Mouse (Mus musculus) bone marrow, adult 2 months (tissue): ENCODE results near the gene Polr2j. TPM values are rescaled to one million over a fixed set of nuclear protein-coding genes. Genes with fewer than 3 reads are reported as not detected.

Experiments
- H3K27ac ChIP-seq: fragments of 200-500 bp; 2 replicates; pipeline ENCODE4 v1.5.1; 2012; ENCODE audit warnings: low read depth, mild to moderate bottlenecking, control low read depth, inconsistent platforms, low read length; ENCODE audit not compliant: control insufficient read depth, poor library complexity, insufficient read depth
- H3K4me1 ChIP-seq: fragments of 200-500 bp; 2 replicates; pipeline ENCODE4 v1.6.1; 2011; ENCODE audit warnings: low read length; ENCODE audit not compliant: control insufficient read depth, insufficient read depth
- H3K4me3 ChIP-seq: fragments of 200-500 bp; replicated peaks from 2 replicates; pipeline ENCODE3; 2011; ENCODE audit warnings: mild to moderate bottlenecking, low read depth, low read length, control low read depth; ENCODE audit not compliant: control insufficient read depth
- CTCF ChIP-seq: fragments of 200-500 bp; IDR thresholded peaks from 2 replicates; pipeline ENCODE4 v1.5.1; 2011; ENCODE audit warnings: low read length, control low read depth; ENCODE audit not compliant: control insufficient read depth, insufficient read depth
- POLR2A ChIP-seq: fragments of 200-500 bp; IDR thresholded peaks from 2 replicates; pipeline ENCODE4 v1.6.1; 2011; ENCODE audit warnings: low read depth, mild to moderate bottlenecking, control low read depth, low read length, borderline replicate concordance; ENCODE audit not compliant: control insufficient read depth
- WGBS: fragments of 180-500 bp; shearing (Covaris S2); methylation state at CpG from one replicate; pipeline ENCODE4 v1.1.7; 2018; 5-methylcytosine and 5-hydroxymethylcytosine counted together
- polyA plus RNA-seq: library from polyadenylated mRNA; stranded (reverse); fragments of >200 nt; gene quantifications from 2 replicates; pipeline ENCODE4 v1.2.4, GENCODE M21; 2011; ENCODE audit warnings: low replicate concordance; ENCODE audit not compliant: missing spikeins, insufficient read depth, insufficient read length

The Polr2j gene
- polyA plus RNA-seq, 1 experiment = 82.1 TPM

DNA sequence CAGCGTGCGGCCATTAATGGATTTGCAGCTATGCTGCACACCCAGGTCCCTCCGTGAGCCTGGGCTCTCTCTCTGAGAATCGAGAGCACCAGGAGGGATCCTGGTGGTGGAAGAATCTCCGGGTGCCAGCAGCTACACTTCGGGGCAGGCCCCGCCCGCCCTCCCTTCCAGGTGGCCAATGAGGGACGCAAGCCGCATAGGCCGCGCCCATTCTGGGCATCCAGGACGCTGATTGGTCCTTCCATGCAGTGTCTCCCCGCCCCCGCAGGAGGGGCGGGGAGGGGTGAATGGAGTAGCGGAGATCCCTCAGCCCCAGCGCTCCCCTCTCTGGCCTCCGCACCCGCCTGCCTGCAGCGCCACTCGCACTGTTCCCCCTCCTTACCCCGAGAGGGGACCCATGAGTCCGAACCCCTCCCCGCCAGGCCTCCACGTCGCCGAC, 32.7 kb upstream of the Polr2j start, which contains the start of gene Rasa4:
Gene Rasa4, plus strand, starts transcription at position 248 of the 439 bp plus-strand sequence.
- TF ChIP-seq CTCF (0 out of 2 replicates have a peak, but pooled peaks have one; percentile 3), POLR2A (peak; percentile 54; the same call in 1 of the 2 replicates)
- Histone ChIP-seq H3K4me1 (no peaks in the 10 kb centered on the region; the same call in 1 of the 2 replicates), H3K27ac (peak within 1 kb of the TSS; percentile 31), H3K4me3 (peak within 1 kb of the TSS; percentile 74)
- whole genome bisulfite sequencing = 0% methylated on average over 28 of the region's 28 CpGs

DNA sequence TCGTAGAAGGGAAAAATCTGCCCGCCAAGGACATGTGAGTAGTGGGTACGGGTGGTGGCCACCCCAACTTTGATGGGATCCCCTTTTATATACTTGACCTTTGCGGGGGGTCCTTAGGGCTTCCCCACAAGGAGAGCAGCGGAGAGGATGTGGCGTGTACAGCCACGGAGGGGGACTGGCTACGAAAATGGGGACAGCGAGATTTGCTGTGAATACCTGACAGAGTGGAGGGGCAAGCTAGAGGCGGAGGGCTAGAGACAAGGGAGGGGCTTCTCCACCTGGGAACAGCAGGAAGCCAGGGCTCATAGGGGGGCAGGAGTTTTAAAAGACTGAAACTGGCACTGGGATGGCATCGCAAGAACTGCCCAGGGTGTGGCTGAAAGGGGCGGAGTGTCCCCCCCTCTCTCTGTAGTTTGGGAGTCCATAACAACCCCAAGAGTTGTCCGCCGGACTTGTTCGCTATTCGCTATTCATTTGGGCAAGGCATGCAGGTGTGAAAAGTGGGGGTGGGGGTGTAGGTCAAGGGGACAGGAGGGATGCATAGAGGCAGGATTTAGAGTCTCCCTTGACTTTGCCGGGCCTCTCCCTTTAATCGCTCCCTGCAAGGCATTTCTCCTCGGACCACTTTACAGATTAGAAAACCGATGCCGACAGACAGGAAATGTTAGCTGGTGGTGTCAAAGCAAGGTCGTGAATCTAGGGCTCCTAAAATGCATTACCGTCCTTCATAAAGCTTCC, 32.1 kb upstream of the Polr2j start:
- under 1% methylated on average over 23 of the region's 23 CpGs for WGBS
- Histone ChIP-seq H3K27ac (peak overlapping the region; percentile 31), H3K4me3 (peak overlapping the region; percentile 74), H3K4me1 (no peaks in the 10 kb centered on the region; the same call in 1 of the 2 replicates)
- TF ChIP-seq POLR2A = no peak
- no peak for TF ChIP-seq CTCF

DNA sequence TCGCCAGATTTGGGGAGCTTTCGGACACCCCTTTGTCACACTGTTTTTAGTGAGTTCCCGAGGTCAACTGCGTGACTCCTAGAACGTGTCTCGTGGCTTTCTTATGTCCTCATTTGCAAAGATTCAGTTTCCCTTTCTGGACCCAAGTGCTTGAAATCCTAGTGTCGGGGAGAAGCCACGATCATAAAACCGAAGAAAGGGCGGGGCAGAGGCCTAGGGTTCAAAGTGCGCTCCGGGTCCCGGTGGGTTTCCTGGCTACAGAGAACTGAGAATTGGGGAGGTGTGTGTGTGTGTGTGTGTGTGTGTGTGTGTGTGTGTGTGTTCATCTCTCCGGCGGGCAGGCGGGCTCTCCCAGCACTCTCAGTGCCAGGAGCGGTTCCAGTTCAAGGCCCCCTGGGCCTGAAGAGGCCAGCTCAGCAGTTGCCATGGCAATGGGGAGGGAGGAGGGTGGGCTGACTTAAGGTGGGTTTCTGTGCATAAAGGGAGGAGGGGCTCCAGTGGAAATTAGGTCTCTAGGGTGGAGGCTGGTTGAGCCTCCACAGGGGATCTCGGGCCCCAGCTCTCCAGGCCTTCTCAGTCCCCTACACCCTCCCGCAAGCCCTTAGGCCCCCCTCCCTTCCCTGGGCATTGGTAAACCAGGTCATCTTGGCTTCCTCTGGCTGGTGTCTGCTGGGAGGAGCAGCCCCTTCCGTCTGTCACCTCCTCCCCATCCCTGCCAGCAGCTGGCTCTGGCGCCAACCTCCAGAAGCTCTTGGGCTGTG, 31.4 kb upstream of the Polr2j start:
- Histone ChIP-seq H3K4me3 (peak overlapping the region; percentile 74), H3K27ac (peak overlapping the region; percentile 53), H3K4me1 (no peaks in the 10 kb centered on the region)
- TF ChIP-seq POLR2A = no peak
- no peak for TF ChIP-seq CTCF
- WGBS = 13% methylated on average over 21 of the region's 21 CpGs

DNA sequence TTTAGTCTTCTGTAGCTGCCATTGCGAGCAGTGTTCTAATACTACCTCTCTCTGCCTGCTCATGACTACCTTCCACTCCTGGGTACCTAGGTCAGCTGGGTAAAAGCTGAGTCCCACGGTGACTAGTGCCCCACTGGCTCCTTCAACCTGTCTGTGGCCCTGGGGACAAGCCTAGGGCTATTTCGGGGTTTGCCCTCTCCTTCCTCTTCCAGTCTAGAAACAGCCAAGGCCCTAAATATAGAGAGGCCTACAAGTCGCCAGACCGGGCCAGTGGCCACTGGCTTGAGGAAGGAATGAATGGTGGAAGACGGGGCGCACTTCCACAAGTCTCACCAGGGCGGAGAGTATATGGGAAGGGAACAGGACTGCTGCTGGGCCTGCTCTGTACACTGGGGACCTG, 30.1 kb upstream of the Polr2j start:
- TF ChIP-seq CTCF (no peak), POLR2A (no peak)
- no peak overlapping the region for H3K27ac ChIP-seq
- whole genome bisulfite sequencing = 47% methylated on average over 8 of the region's 8 CpGs
- no peaks in the 10 kb centered on the region for H3K4me1 ChIP-seq
- H3K4me3 ChIP-seq = no peak overlapping the region

DNA sequence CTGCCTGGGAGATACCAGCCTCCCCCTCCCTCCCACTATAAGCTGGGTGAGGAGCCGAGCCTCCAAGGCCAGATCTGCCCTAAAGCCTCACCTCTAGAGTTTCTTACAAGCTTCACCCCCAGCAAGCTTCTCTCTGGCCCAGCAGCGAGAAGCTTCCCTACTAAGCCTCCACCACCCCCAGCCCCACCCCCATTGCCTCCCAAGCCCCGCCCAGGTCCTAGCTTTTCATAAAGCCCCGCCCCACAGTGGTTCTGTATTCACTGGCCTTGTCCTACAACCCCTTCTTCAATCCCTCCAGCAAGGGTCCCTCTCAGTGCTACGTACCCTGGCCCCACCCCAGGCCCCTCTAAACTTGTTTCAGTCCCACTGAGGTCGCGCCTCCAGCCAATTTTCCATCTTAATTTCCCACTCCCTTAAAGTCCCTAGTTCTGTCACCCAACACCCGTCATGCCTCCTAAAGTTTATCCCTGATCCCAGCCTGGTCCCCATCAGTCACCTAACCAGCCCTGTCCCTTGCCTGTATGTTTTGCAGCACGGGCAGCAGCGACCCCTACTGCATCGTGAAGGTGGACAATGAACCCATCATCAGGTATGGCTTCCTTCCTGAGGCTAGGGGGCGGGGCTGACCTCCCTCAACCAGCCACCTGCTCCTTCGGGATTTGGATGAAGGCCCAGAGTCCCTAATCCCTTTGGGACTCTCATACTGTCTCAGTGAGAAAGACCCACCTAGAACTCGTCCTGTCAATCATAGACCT, 27.4 kb upstream of the Polr2j start:
- Histone ChIP-seq H3K27ac (no peak overlapping the region), H3K4me1 (no peaks in the 10 kb centered on the region), H3K4me3 (no peak overlapping the region)
- TF ChIP-seq POLR2A (no peak), CTCF (no peak)
- WGBS = 68% methylated on average over 14 of the region's 14 CpGs

DNA sequence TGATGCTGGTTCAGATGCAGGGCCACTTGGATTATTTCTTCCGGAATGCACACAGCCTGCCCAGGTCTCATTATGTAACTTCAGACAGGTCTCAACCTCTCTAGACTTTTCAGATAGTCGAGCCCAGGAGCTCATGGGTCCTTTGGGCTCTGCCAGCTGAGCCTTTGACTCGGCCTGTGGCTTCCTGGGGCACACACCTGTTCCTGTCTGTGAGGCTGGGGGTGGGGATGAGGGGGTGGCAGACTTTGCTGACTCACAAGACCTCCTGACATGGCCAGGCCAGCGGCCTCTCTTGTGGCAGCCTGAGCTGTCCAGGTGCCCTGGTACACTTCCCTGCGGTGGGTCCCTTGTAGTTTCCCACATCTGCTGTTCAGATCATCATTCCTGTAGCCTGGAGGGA, 24.5 kb upstream of the Polr2j start:
- no peaks in the 10 kb centered on the region; the same call in 1 of the 2 replicates for H3K4me1 ChIP-seq
- no peak overlapping the region for H3K4me3 ChIP-seq
- 49% methylated on average over 5 of the region's 5 CpGs for WGBS
- no peak overlapping the region for H3K27ac ChIP-seq
- TF ChIP-seq POLR2A = no peak
- no peak for TF ChIP-seq CTCF

DNA sequence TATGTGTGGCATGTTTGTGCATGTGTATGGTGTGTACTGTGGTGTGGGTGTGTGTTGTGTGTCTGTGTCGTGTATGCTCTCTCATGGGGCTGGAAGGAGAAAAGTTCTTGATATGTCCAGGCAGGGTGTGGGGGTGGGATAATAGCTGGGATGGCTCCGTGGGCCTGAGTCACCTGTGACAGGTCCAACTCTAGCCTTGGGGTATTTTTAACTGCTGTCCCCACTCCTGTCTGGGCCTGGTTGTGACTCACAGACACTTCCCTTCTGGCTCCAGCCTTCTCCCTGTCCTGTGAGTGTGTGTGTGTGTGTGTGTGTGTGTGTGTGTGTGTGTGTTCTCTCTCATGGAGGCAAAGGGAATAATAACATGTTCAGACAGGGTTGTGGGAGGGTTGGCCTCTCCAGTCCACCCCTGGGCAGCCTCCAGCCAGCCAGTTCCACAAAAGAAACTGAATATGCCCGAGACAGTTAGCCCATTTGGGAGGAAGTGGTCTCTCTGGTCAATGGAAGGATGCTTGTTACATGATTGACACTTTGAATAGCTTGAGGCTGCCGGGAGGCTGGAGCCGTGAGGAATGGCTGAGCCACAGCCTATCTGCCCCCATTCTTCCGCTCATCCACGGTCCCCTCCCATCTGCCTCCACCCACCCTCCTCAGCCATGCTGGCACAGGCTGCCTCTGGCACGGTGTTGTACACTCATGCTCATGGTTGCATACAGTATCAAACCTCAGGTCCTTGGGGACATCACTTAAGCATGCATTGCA, 22.0 kb upstream of the Polr2j start:
- H3K4me1 ChIP-seq = no peaks in the 10 kb centered on the region; the same call in 1 of the 2 replicates
- H3K27ac ChIP-seq = no peak overlapping the region
- H3K4me3 ChIP-seq = no peak overlapping the region
- WGBS = 20% methylated on average over 8 of the region's 8 CpGs
- no peak for TF ChIP-seq POLR2A
- TF ChIP-seq CTCF = no peak
